Mouse (Mus musculus): ENCODE data around the gene Fsd1. TPM values are rescaled to one million over a fixed set of nuclear protein-coding genes. Genes with fewer than 3 reads are reported as not detected.
A peak's percentile ranks its signal among the peaks of the same experiment; 100 is the strongest.

The Fsd1 gene
- polyA plus RNA-seq, 2 experiments: 14.2 to 27.5 TPM

GRCm38 (mm10) chr17:56039345-56039744 is 53.0 kb downstream of the Fsd1 start:
- ATAC-seq (ENCODE audit: low FRiP score, low read depth) (no peak), DNase-seq (ENCODE audit: low spot score) (no peak)
- WGBS: 73% methylated on average over 4 of the region's 4 CpGs
- H3K9me3 ChIP-seq (ENCODE audit: control insufficient read depth, low read length): no peaks in the 10 kb centered on the region
- no peak overlapping the region for H3K27ac ChIP-seq (replicated peaks; ENCODE audit: low read depth, low read length)
- H3K4me1 ChIP-seq (ENCODE audit: control insufficient read depth, insufficient read depth, low read length): peaks cover 20% of the 10 kb centered on the region
- H3K36me3 ChIP-seq (ENCODE audit: control insufficient read depth, insufficient read depth, low read length): peaks cover 14% of the 10 kb centered on the region
- peak overlapping the region; percentile 82 for H3K4me3 ChIP-seq (replicated peaks; ENCODE audit: low read length)
- H3K4me2 ChIP-seq (replicated peaks; ENCODE audit: low read depth, low read length, severe bottlenecking): peak overlapping the region; percentile 58; the same call in 1 of the 2 replicates
- no peak for TF ChIP-seq POLR2A (IDR thresholded peaks at IDR 0.05; ENCODE audit: borderline replicate concordance, extremely low read depth, insufficient read depth, insufficient read length)
- no peak overlapping the region for H3K9ac ChIP-seq (ENCODE audit: low read depth, low read length, severe bottlenecking)
- no peaks in the 10 kb centered on the region for H3K27me3 ChIP-seq (ENCODE audit: control insufficient read depth, insufficient read depth, low read length)

- H3K36me3 ChIP-seq (ENCODE audit: control insufficient read depth, insufficient read depth, low read length): peaks cover 14% of the 10 kb centered on the region
- H3K9ac ChIP-seq (ENCODE audit: low read depth, low read length, severe bottlenecking): peak within 1 kb of the TSS; percentile 92
- peak; percentile 100 for DNase-seq (ENCODE audit: low spot score)
- peak within 1 kb of the TSS; percentile 58 for H3K4me2 ChIP-seq (replicated peaks; ENCODE audit: low read depth, low read length, severe bottlenecking)
- H3K4me1 ChIP-seq (ENCODE audit: control insufficient read depth, insufficient read depth, low read length): peaks cover 15% of the 10 kb centered on the region
- peak within 1 kb of the TSS; percentile 82 for H3K4me3 ChIP-seq (replicated peaks; ENCODE audit: low read length)
- no peaks in the 10 kb centered on the region for H3K9me3 ChIP-seq (ENCODE audit: control insufficient read depth, low read length)
- H3K27me3 ChIP-seq (ENCODE audit: control insufficient read depth, insufficient read depth, low read length): no peaks in the 10 kb centered on the region
- under 1% methylated on average over 67 of the region's 68 CpGs for WGBS
- peak; percentile 89 for ATAC-seq (ENCODE audit: low FRiP score, low read depth)
- H3K27ac ChIP-seq (replicated peaks; ENCODE audit: low read depth, low read length): peak within 1 kb of the TSS; percentile 83
- peak; percentile 45; the same call in 1 of the 2 replicates for TF ChIP-seq POLR2A (IDR thresholded peaks at IDR 0.05; ENCODE audit: borderline replicate concordance, extremely low read depth, insufficient read depth, insufficient read length)
Measured at GRCm38 (mm10) chr17:56040030-56040856, 53.9 kb downstream of the Fsd1 start, which contains the start of gene Chaf1a. Chaf1a (plus strand) TSS chr17:56040439.

DNA sequence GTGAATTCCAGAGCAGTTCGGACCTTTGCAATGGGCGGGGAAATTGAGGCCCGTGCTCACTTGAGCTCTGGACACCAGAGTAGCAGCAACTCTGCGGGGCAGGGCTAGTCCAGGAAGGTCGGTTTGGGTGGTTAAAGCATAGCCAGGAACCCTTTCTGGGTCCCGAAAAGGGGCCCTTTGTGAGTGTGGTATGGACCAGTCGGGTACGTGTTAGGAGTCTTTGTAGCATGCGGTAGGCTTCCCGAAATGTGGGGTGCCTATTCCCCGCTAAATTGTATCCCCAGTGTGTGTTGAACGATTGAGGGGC is 54.5 kb downstream of the Fsd1 start:
- H3K36me3 ChIP-seq (ENCODE audit: control insufficient read depth, insufficient read depth, low read length): peaks cover 19% of the 10 kb centered on the region
- peak overlapping the region; percentile 82 for H3K4me3 ChIP-seq (replicated peaks; ENCODE audit: low read length)
- H3K27ac ChIP-seq (replicated peaks; ENCODE audit: low read depth, low read length): peak overlapping the region; percentile 83; the same call in 1 of the 2 replicates
- no peak for TF ChIP-seq POLR2A (IDR thresholded peaks at IDR 0.05; ENCODE audit: borderline replicate concordance, extremely low read depth, insufficient read depth, insufficient read length)
- peak overlapping the region; percentile 58 for H3K4me2 ChIP-seq (replicated peaks; ENCODE audit: low read depth, low read length, severe bottlenecking)
- no peaks in the 10 kb centered on the region for H3K27me3 ChIP-seq (ENCODE audit: control insufficient read depth, insufficient read depth, low read length)
- DNase-seq (ENCODE audit: low spot score): no peak
- H3K4me1 ChIP-seq (ENCODE audit: control insufficient read depth, insufficient read depth, low read length): peaks cover 12% of the 10 kb centered on the region
- no peak for ATAC-seq (ENCODE audit: low FRiP score, low read depth)
- peak overlapping the region; percentile 92 for H3K9ac ChIP-seq (ENCODE audit: low read depth, low read length, severe bottlenecking)
- 2% methylated on average over 12 of the region's 12 CpGs for WGBS
- H3K9me3 ChIP-seq (ENCODE audit: control insufficient read depth, low read length): no peaks in the 10 kb centered on the region

Other genes starting within 250 kb of the Fsd1 start
- gene Adgre4, start 236.5 kb upstream of the Fsd1 start, polyA plus RNA-seq (2012; rRNA removed): 0.18 and 0.19 TPM in 2 replicates
- 0.26 and 0.33 TPM in 2 replicates for gene Adgre4, start 236.5 kb upstream of the Fsd1 start, polyA plus RNA-seq (2014; fragmentation: Nextera tagmentation; extraction: Ambion mirVana)
- gene Zfp119a, start 107.6 kb upstream of the Fsd1 start, polyA plus RNA-seq (2012; rRNA removed): 2.1 and 3.5 TPM in 2 replicates
- gene Zfp119a, start 107.6 kb upstream of the Fsd1 start, polyA plus RNA-seq (2014; fragmentation: Nextera tagmentation; extraction: Ambion mirVana): 10.3 and 11.4 TPM in 2 replicates
- 5.3 and 7.6 TPM in 2 replicates for gene Zfp959, start 94.4 kb upstream of the Fsd1 start, polyA plus RNA-seq (2012; rRNA removed)
- 11.1 and 12.1 TPM in 2 replicates for gene Zfp959, start 94.4 kb upstream of the Fsd1 start, polyA plus RNA-seq (2014; fragmentation: Nextera tagmentation; extraction: Ambion mirVana)
- gene Zfp119b, start 37.0 kb upstream of the Fsd1 start, polyA plus RNA-seq (2012; rRNA removed): 1.9 and 3.5 TPM in 2 replicates
- 7.1 and 8.3 TPM in 2 replicates for gene Zfp119b, start 37.0 kb upstream of the Fsd1 start, polyA plus RNA-seq (2014; fragmentation: Nextera tagmentation; extraction: Ambion mirVana)
- gene Ebi3, start 33.9 kb upstream of the Fsd1 start, polyA plus RNA-seq (2012; rRNA removed): 2.3 and 2.8 TPM in 2 replicates
- 1.7 and 2.2 TPM in 2 replicates for gene Ebi3, start 33.9 kb upstream of the Fsd1 start, polyA plus RNA-seq (2014; fragmentation: Nextera tagmentation; extraction: Ambion mirVana)
- 9.3 and 13.3 TPM in 2 replicates for gene Yju2, start 27.4 kb upstream of the Fsd1 start, polyA plus RNA-seq (2012; rRNA removed)
- 16.7 and 19.2 TPM in 2 replicates for gene Yju2, start 27.4 kb upstream of the Fsd1 start, polyA plus RNA-seq (2014; fragmentation: Nextera tagmentation; extraction: Ambion mirVana)
- gene Shd, start 16.0 kb upstream of the Fsd1 start, polyA plus RNA-seq (2012; rRNA removed): 58.0 and 77.5 TPM in 2 replicates
- 25.8 and 33.7 TPM in 2 replicates for gene Shd, start 16.0 kb upstream of the Fsd1 start, polyA plus RNA-seq (2014; fragmentation: Nextera tagmentation; extraction: Ambion mirVana)
- 14.7 TPM in 2 replicates for gene Stap2, start 19.1 kb downstream of the Fsd1 start, polyA plus RNA-seq (2012; rRNA removed)
- 14.4 and 18.7 TPM in 2 replicates for gene Stap2, start 19.1 kb downstream of the Fsd1 start, polyA plus RNA-seq (2014; fragmentation: Nextera tagmentation; extraction: Ambion mirVana)
- gene Mpnd, start 19.2 kb downstream of the Fsd1 start, polyA plus RNA-seq (2012; rRNA removed): 118 and 148 TPM in 2 replicates
- gene Mpnd, start 19.2 kb downstream of the Fsd1 start, polyA plus RNA-seq (2014; fragmentation: Nextera tagmentation; extraction: Ambion mirVana): 101 and 114 TPM in 2 replicates
- gene Sh3gl1, start 50.1 kb downstream of the Fsd1 start, polyA plus RNA-seq (2012; rRNA removed): 176 and 194 TPM in 2 replicates
- gene Sh3gl1, start 50.1 kb downstream of the Fsd1 start, polyA plus RNA-seq (2014; fragmentation: Nextera tagmentation; extraction: Ambion mirVana): 166 and 178 TPM in 2 replicates
- 22.8 and 25.1 TPM in 2 replicates for gene Chaf1a, start 53.9 kb downstream of the Fsd1 start, polyA plus RNA-seq (2012; rRNA removed)
- gene Chaf1a, start 53.9 kb downstream of the Fsd1 start, polyA plus RNA-seq (2014; fragmentation: Nextera tagmentation; extraction: Ambion mirVana): 18.4 and 19.3 TPM in 2 replicates
- 61.9 and 82.9 TPM in 2 replicates for gene Ubxn6, start 88.5 kb downstream of the Fsd1 start, polyA plus RNA-seq (2012; rRNA removed)
- 36.4 and 43.1 TPM in 2 replicates for gene Ubxn6, start 88.5 kb downstream of the Fsd1 start, polyA plus RNA-seq (2014; fragmentation: Nextera tagmentation; extraction: Ambion mirVana)
- 82.3 and 118 TPM in 2 replicates for gene Hdgfl2, start 93.1 kb downstream of the Fsd1 start, polyA plus RNA-seq (2012; rRNA removed)
- gene Hdgfl2, start 93.1 kb downstream of the Fsd1 start, polyA plus RNA-seq (2014; fragmentation: Nextera tagmentation; extraction: Ambion mirVana): 84.9 and 104 TPM in 2 replicates
- gene Plin4, start 123.3 kb downstream of the Fsd1 start, polyA plus RNA-seq (2012; rRNA removed): 0.04 and 0.09 TPM in 2 replicates
- 0.07 and 0.11 TPM in 2 replicates for gene Plin4, start 123.3 kb downstream of the Fsd1 start, polyA plus RNA-seq (2014; fragmentation: Nextera tagmentation; extraction: Ambion mirVana)
- not detected in 2 replicates for gene Plin5, start 131.1 kb downstream of the Fsd1 start, polyA plus RNA-seq (2012; rRNA removed)
- 0.10 and 0.17 TPM in 2 replicates for gene Plin5, start 131.1 kb downstream of the Fsd1 start, polyA plus RNA-seq (2014; fragmentation: Nextera tagmentation; extraction: Ambion mirVana)
- gene Lrg1, start 135.5 kb downstream of the Fsd1 start, polyA plus RNA-seq (2012; rRNA removed): 0.27 and 0.29 TPM in 2 replicates
- gene Lrg1, start 135.5 kb downstream of the Fsd1 start, polyA plus RNA-seq (2014; fragmentation: Nextera tagmentation; extraction: Ambion mirVana): 0.43 and 0.51 TPM in 2 replicates
- gene Sema6b, start 153.8 kb downstream of the Fsd1 start, polyA plus RNA-seq (2012; rRNA removed): 10.5 and 13.4 TPM in 2 replicates
- 3.1 and 3.8 TPM in 2 replicates for gene Sema6b, start 153.8 kb downstream of the Fsd1 start, polyA plus RNA-seq (2014; fragmentation: Nextera tagmentation; extraction: Ambion mirVana)
- gene Tnfaip8l1, start 176.0 kb downstream of the Fsd1 start, polyA plus RNA-seq (2012; rRNA removed): 9.3 and 10.3 TPM in 2 replicates
- gene Tnfaip8l1, start 176.0 kb downstream of the Fsd1 start, polyA plus RNA-seq (2014; fragmentation: Nextera tagmentation; extraction: Ambion mirVana): 11.6 and 11.7 TPM in 2 replicates
- 83.2 and 93.7 TPM in 2 replicates for gene Mydgf, start 197.4 kb downstream of the Fsd1 start, polyA plus RNA-seq (2012; rRNA removed)
- gene Mydgf, start 197.4 kb downstream of the Fsd1 start, polyA plus RNA-seq (2014; fragmentation: Nextera tagmentation; extraction: Ambion mirVana): 99.7 and 101 TPM in 2 replicates
- 54.3 and 69.6 TPM in 2 replicates for gene Dpp9, start 232.4 kb downstream of the Fsd1 start, polyA plus RNA-seq (2012; rRNA removed)
- 33.9 and 37.7 TPM in 2 replicates for gene Dpp9, start 232.4 kb downstream of the Fsd1 start, polyA plus RNA-seq (2014; fragmentation: Nextera tagmentation; extraction: Ambion mirVana)

All from limb, embryonic 14.5 days (tissue).